Mouse (Mus musculus) A20 (cell line): ENCODE measurements at regions not wholly inside any gene's neighbourhood (a gene's known extent, or its start where the extent isn't known, plus 50 kb on each side); places are given as distances from the start of the nearest gene placed in this dataset.

Source experiments
- DNase-seq: peaks from one replicate; pipeline ENCODE4 v3.0.0-alpha.2; 2011; ENCODE audit warnings: low read depth, low spot score

- DNase-seq = no peak
Measured at GRCm38 (mm10) chr1:57032407-57032806, 54.0 kb upstream of the Satb2 start.

GRCm38 (mm10) chr1:57033244-57033643 lies 54.8 kb upstream of the Satb2 start:
- DNase-seq = no peak

GRCm38 (mm10) chr1:57034411-57034810 lies 56.0 kb upstream of the Satb2 start:
- DNase-seq = no peak

DNA sequence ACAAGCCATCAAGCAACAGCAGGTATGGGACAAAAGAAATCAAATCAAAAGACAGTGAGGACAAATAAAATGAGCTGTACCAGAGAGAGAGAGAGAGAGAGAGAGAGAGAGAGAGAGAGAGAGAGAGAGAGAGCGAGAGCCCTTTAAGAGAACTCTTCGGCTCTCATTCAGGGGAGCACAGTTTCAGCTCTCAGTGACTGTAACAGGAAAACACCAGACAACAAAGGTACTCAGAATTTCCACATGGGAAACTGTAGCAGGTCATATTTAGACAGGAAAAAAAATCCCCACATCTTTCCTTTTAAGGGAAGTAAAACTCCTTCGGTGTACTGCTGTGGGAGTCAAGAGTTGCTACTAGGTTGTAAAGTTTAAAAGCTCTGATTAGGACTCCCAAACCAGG lies 57.9 kb upstream of the Satb2 start:
- no peak for DNase-seq

GRCm38 (mm10) chr1:57040201-57040600 lies 61.8 kb upstream of the Satb2 start:
- no peak for DNase-seq

GRCm38 (mm10) chr1:57041578-57041977 lies 63.1 kb upstream of the Satb2 start:
- no peak for DNase-seq

- no peak for DNase-seq
Measured at GRCm38 (mm10) chr1:57053836-57054235, 75.4 kb upstream of the Satb2 start.

DNA sequence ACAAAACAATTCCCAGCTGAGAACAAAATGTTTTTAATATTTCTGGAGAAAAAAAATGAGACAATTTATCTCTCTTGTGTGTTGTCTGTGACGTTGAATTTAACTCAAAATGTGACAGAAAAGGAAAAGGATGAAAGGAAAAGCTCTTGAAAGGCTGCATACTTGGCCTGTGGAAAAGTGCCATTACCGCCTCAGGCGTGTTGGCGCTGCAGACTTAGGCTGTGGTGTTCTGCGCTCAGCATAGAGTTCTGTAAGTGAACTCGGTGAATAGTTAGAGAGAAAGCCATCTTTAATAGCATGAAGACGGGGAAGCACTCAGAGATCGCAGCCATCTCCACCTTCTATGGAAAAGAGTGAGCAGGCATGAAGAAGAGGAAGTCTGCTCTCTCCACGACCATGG lies 77.5 kb upstream of the Satb2 start:
- no peak for DNase-seq

DNA sequence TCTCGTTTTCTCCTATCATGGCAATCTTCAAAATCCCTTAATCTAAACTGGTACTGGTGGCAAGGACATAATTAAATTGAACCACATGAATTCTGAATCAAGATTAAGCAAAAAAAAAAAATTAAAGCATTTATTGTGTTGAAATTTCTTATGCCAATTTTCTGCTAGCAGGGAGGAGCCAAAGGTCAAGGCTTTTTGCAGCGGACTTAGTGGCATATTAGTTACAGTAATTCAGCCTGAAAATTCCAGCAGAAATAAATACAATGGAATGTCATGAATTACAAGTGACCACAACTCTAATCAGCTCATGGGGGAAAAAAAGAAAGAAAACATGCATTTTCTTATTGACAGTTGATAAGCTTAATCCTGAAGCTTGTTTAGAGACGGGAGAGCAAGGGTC lies 80.8 kb upstream of the Satb2 start:
- no peak for DNase-seq

- no peak for DNase-seq
Measured at GRCm38 (mm10) chr1:57075221-57075620, 96.8 kb upstream of the Satb2 start.

DNA sequence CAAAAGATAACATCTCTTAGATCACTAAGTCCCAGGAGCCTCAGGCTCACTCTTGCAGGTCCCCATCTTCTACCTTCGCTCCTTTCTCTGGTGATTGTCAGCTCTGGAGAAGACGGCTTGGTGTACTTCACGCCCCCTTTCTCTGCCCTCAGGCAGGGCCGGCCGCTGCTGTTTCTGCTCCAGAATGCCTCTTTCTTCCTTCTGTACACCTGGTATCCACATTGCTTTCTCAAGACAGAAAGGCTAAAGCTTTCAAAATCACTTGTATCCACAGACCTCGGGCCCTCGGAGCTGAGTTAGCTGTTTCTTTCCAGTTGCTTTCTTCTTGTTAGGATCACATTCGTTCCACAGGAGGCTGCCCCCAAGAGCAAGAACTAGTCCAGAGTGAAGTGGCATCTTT lies 98.2 kb upstream of the Satb2 start:
- DNase-seq = no peak

DNA sequence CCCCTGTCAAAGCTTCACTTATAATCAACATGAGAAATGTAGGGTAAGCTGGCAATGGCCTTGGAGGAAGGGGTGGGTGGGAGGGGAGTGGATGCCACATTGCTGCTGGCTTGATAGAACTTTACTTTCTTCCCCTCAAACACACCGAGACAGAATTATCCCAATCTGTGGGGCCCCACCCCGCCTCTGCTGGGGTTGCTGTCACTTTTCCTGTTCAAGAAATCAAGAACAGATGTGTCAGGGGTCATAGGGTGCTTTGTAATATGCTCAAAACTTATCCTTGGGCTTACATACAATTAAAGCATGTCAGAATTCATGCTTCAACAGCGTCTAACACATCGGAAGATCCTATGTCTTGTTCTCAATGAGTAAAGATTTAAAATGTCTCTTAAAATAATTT lies 101.9 kb upstream of the Satb2 start:
- DNase-seq = no peak

GRCm38 (mm10) chr1:57083134-57083533 lies 104.7 kb upstream of the Satb2 start:
- no peak for DNase-seq

DNA sequence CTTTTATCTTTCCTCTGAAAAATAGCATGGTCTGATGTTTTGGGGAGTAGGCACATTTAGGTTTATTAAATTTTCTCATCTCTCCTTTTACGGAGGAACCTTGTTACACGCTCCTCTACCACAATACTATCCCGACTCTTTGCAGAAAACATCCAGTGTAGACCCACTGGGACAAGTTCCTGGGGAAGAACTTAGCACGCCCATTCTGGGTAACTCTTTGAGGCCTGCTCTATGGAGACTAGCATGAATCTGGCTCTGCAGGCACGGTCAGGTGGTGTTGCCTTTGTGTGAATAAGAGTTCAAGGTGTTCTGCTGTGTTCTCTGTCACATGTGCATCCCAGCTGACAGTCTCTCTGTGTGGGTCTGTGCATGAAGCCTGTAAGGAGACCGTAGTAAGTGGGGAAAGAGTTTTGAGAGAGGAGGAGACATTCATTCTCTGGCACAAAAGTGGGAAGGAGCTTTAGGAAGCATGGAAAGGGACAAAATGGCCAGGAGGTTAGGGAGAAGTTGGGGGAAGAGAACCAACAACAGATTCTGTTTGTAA lies 105.2 kb upstream of the Satb2 start:
- no peak for DNase-seq

DNA sequence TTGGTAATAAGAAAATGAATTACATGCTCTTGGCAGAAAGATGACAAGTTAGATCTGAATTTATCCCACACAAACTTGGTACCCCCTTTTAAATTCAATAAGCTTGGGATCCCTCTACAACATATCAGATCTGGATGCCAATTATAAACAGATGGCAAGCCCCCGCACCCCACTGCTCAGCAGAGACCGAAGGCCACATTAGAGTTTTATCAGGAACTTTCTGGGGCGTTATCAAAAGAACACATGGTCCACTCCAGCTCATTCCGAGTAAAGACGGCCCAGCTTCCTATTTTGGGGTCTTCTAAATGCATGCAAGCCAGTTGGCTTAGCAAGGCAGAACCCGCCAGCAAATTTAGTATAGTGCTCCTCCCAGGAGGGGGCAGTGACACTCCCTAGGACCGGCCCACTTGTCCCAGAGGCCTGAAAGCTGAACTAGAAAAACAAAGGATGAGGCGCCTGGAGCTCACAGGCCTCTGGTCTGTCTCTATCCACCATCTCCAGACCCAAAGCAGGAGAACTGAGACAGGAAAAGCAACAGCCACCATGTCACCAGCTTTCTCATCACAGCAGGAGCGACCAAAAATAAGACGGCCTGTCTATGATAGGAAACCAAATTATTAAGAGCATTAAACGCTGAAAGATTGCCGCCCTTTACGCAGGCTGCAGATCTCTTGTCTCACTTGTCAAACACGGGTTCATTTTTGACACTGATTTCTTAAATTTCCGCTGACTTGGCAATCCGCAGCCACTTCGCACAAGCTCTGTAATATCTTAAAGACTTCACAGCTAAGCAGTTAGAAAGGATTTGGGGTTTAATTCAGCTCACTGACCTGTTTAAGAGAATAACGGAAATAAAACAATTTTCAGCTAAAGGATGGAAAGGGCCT lies 117.2 kb upstream of the Satb2 start:
- DNase-seq = no peak

DNA sequence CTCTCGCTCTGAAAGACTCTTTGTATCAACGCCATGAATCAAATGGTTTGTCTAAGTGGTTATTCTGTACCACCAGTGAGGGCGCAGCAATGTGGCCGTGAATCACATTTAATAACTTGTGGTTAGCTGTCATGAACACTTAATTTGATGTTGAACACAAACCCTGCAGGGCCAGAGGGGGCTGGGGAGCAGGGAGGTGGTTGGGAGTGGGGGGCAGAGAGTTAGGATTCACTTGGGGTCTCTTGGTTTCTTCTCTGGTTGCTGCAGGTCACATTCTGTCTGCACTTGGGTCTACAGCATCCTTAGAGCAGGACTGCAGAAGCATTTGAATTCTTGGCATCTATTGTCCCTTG lies 117.8 kb upstream of the Satb2 start:
- DNase-seq = no peak

DNA sequence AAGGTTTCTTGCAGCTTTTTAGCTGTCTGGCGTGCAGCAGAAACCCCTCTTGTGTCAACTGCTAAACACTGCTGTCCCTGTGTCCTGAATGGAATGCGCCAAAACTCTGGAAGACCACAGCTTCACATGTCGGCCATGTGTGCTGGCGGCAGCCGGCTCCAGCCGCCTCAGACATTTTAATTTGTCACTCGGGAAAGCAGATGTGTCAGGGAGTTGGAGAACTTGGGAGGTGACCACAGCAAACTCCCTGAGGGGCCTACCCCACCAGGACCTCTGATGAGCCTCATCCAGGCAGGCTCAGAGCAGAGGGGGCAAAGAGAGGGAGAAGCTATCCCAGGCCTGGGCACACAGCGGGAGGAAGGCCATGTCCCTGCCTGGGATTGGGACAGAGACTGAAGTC lies 118.3 kb upstream of the Satb2 start:
- DNase-seq = no peak

DNA sequence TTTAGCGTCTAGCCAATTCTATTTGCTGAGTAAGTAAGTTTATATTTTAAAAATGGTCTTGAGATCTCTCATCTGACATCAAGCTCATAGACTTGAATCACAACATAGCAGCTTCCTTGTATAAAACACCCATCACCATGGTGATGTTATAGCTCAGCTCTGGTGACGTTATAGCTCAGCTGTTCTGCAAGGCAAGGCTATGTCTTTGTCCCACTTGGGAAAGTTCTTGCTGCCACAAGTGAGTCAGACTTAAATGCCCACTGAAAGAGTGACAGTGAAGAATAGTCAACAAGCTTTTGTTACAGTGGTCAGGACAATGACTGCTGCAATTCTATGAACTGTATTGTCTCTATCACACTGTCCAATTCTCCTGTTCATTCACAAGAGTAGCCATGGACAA lies 122.2 kb upstream of the Satb2 start:
- no peak for DNase-seq

DNA sequence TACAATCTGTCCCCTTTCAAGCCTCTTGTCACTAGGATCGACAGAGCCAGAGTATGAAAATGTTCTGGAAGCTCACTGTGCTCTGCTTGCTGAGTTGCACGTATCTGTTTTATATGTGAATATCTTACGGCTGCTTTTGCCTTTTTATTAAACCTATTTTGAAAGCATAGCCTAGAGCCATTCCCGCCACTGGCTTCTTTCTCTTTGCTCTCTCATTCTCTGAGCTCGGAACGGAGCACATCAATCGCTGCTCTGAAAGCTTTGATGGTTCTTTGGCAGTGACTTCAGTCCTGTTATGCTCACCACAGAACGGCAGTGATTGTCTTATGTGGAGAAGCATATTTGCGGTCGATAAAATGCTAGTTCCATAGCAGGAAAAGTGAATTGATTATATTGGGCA lies 128.9 kb upstream of the Satb2 start:
- no peak for DNase-seq

DNA sequence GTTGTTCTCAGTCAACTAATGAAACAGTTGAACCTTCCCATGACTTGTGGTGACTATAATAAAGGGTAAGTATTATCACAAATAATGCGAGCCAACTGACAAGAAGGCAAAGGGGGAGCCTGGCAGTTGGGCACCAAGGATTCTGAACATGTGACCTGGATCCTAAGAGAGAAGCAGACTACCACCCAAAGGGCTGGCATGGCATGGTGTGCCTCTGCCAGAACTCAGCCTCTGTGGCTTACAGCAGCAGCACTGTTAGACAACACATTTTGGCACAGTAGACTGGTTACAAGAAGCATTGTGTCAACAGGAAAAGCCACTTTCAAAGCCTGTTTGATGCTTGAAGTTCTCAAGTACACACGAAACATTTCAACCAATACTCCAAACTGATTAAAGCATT lies 142.2 kb upstream of the Satb2 start:
- no peak for DNase-seq

GRCm38 (mm10) chr1:57144181-57144580 lies 165.7 kb upstream of the Satb2 start:
- no peak for DNase-seq

DNA sequence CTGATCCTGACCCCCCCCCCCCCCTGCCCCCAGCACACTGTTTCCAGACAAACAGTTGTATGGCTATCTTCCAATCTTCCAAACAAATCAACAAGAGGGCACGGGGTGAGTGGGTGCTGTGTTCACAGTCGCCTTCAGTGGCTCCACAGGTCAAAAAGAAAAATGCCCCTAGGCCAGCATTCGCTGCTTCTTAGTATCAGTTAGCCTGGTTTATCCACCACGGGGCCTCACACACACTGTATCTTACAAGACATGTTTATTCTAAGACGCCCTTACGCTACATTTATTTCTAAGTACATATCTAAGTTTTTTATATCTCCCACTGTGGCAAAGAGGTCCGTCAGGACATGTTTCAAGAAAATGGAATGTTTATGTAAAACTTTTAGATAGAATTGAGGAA lies 177.4 kb upstream of the Satb2 start:
- DNase-seq = no peak

GRCm38 (mm10) chr1:57164443-57164842 lies 186.0 kb upstream of the Satb2 start:
- DNase-seq = no peak
